In genomic region chr14:27623368-27623767, GRCm38 (mm10) we compare ENCODE assay signal across 8 mouse cellular contexts. TPM values are rescaled to one million over a fixed set of nuclear protein-coding genes. Genes with fewer than 3 reads are reported as not detected.
DNase-seq lines count a peak whose midpoint lies in the region; ATAC-seq lines count a peak whose summit lies in the region.

No protein-coding gene starts in this region.

- peaks cover 3% of the 10 kb centered on the region; the same call in 1 of the 2 replicates for H3K4me1 ChIP-seq in forebrain, embryonic 14.5 days (ENCODE audit: control insufficient read depth, insufficient read depth, low read length)
- H3K4me1 ChIP-seq in hindbrain, embryonic 16.5 days (ENCODE audit: control insufficient read depth, insufficient read depth, low read depth, low read length): peaks cover 4% of the 10 kb centered on the region

- 4% methylated on average over 10 of the region's 10 CpGs for whole genome bisulfite sequencing in forebrain, embryonic 14.5 days
- 4% methylated on average over 10 of the region's 10 CpGs for WGBS in hindbrain, embryonic 16.5 days

- no peak overlapping the region for H3K27ac ChIP-seq in forebrain, embryonic 14.5 days (ENCODE audit: low read depth, low read length)
- H3K27ac ChIP-seq in hindbrain, embryonic 16.5 days (ENCODE audit: low read depth, low read length): peak overlapping the region; percentile 91; the same call in 1 of the 2 replicates

- H3K9me3 ChIP-seq in forebrain, embryonic 14.5 days (replicated peaks; ENCODE audit: control insufficient read depth, low read length): no peaks in the 10 kb centered on the region
- H3K9me3 ChIP-seq in hindbrain, embryonic 16.5 days (ENCODE audit: control insufficient read depth, low read length): no peaks in the 10 kb centered on the region

- H3K36me3 ChIP-seq in forebrain, embryonic 14.5 days (ENCODE audit: control insufficient read depth, insufficient read depth, low read length): no peaks in the 10 kb centered on the region
- no peaks in the 10 kb centered on the region for H3K36me3 ChIP-seq in hindbrain, embryonic 16.5 days (ENCODE audit: control insufficient read depth, insufficient read depth, low read length)

- ATAC-seq in forebrain, embryonic 14.5 days: peak; percentile 82
- peak; percentile 74 for ATAC-seq in hindbrain, embryonic 16.5 days

- H3K4me2 ChIP-seq in forebrain, embryonic 14.5 days (ENCODE audit: low read length): peak overlapping the region; percentile 59
- H3K4me2 ChIP-seq in hindbrain, embryonic 16.5 days (ENCODE audit: low read length): peak overlapping the region; percentile 69

- H3K9ac ChIP-seq in forebrain, embryonic 14.5 days (ENCODE audit: low read length): peak overlapping the region; percentile 78; the same call in 1 of the 2 replicates
- H3K9ac ChIP-seq in hindbrain, embryonic 16.5 days (ENCODE audit: low read depth, low read length): peak overlapping the region; percentile 88

- peak overlapping the region; percentile 66 for H3K4me3 ChIP-seq in forebrain, embryonic 14.5 days (ENCODE audit: low read depth, low read length)
- H3K4me3 ChIP-seq in hindbrain, embryonic 16.5 days (ENCODE audit: low read length): peak overlapping the region; percentile 81

- intact Hi-C loops in heart, postnatal 25 days (cut with DNase I): no loop called here

- DNase-seq in heart, adult 11 months: peak; percentile 94
- no peak for DNase-seq in heart, postnatal 25 days (ENCODE audit: low spot score)
- peak; percentile 92 for DNase-seq in forebrain, embryonic 14.5 days (ENCODE audit: low spot score)
- DNase-seq in left cerebral cortex, adult 18-20 months (ENCODE audit: low spot score in 2 of 2): peak; percentile 70 to 80
- DNase-seq in lung, postnatal 10 days: peak; percentile 51
- peak; percentile 69 for DNase-seq in right cerebral cortex, postnatal 14 days
- no peak for DNase-seq in adipocyte (ENCODE audit: low spot score)

- H3K27me3 ChIP-seq in forebrain, embryonic 14.5 days (replicated peaks; ENCODE audit: control insufficient read depth, insufficient read depth, low read length): 0 out of 2 replicates have a peak, but pooled peaks cover 3% of the 10 kb centered on the region
- no peaks in the 10 kb centered on the region for H3K27me3 ChIP-seq in hindbrain, embryonic 16.5 days (replicated peaks; ENCODE audit: control insufficient read depth, insufficient read depth, low read length)

RNA-seq across cellular contexts. Expression of gene Erc2, which starts 1.1 kb away (rescaled TPM):
- total RNA-seq in heart, postnatal 25 days (2021): under 1 TPM; 0.68 to 0.98 TPM
- 40.6 and 56.8 TPM in 2 replicates for polyA plus RNA-seq in forebrain, embryonic 14.5 days (2014; fragmentation: Nextera tagmentation; extraction: Ambion mirVana)
- polyA plus RNA-seq in hindbrain, embryonic 16.5 days (2015; fragmentation: Nextera tagmentation; extraction: Ambion mirVana): 65.4 and 73.8 TPM in 2 replicates
- total RNA-seq in left cerebral cortex, adult 18-20 months (2021): 100 to 1,000 TPM; 183 to 210 TPM

Comparison
In these comparisons a context has a peak if more than half of its experiments do, and no peak if none do; other contexts are left out.
1. DNase-seq: peak in heart, adult 11 months (single experiment), forebrain, embryonic 14.5 days (single experiment), left cerebral cortex, adult 18-20 months (2 of 2), lung, postnatal 10 days (single experiment) and right cerebral cortex, postnatal 14 days (single experiment); none in heart, postnatal 25 days (single experiment) and adipocyte (single experiment).
2. RNA of gene Erc2, which starts 1.1 kb away (total RNA-seq): 183 to 210 TPM in left cerebral cortex, adult 18-20 months; 0.68 to 0.98 TPM in heart, postnatal 25 days; every median in the first group is over 10 times any median in the second.